Mouse (Mus musculus): ENCODE measurements at regions not wholly inside any gene's neighbourhood (a gene's known extent, or its start where the extent isn't known, plus 50 kb on each side); places are given as distances from the start of the nearest gene placed in this dataset.

DNA sequence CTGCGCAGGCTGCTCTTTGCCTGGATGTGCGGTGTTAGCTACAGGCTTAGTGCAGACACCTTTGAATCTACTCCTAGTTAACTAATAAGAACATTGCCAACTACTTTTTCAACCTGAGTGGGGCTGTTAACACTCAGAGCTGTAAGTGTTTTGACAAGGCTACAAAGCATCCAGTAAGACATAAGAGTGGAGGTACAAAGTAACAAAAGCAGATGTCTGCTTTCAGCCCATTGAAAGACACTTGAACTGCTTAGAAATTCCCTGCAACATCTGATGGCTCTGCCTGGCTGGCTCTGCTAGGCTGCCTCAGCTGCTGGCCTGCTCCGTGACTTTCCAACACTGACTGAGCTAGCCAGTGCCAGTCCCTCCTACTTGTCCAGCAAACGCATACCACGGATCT is 117.8 kb upstream of the Tbx18 start:
- TF ChIP-seq TAL1 (IDR thresholded peaks at IDR 0.05; ENCODE audit: low read length): no peak
- TF ChIP-seq POLR2AphosphoS2 (IDR thresholded peaks at IDR 0.05; ENCODE audit: low read length): no peak
- no peak for TF ChIP-seq POLR2AphosphoS5 (IDR thresholded peaks at IDR 0.05; ENCODE audit: borderline replicate concordance, low read depth, low read length)
- TF ChIP-seq NRF1 (IDR thresholded peaks at IDR 0.05; ENCODE audit: insufficient read depth, low read depth, low read length, poor library complexity, severe bottlenecking): no peak
- TF ChIP-seq MEF2A (IDR thresholded peaks at IDR 0.05; ENCODE audit: extremely low read depth, insufficient replicate concordance, low read depth, low read length, poor library complexity, severe bottlenecking): no peak
- TF ChIP-seq RCOR1 (IDR thresholded peaks at IDR 0.05; ENCODE audit: low read depth, low read length): no peak
- TF ChIP-seq CTCF (IDR thresholded peaks at IDR 0.05 in 2 of 3, conservative IDR thresholded peaks at IDR 0.05 in 1 of 3; ENCODE audit: control insufficient read depth in 1 of 3, insufficient read depth in 1 of 3, low read depth in 2 of 3, low read length in 3 of 3, poor library complexity in 1 of 3, severe bottlenecking in 1 of 3): no peak
- no peak for TF ChIP-seq POLR2A (IDR thresholded peaks at IDR 0.05; ENCODE audit: control insufficient read depth in 1 of 2, insufficient read depth in 1 of 2, low read depth in 1 of 2, low read length in 2 of 2, poor library complexity in 1 of 2)
- no peak for TF ChIP-seq USF2 (IDR thresholded peaks at IDR 0.05; ENCODE audit: borderline replicate concordance in 1 of 2, insufficient read depth in 1 of 2, low read depth in 1 of 2, low read length in 2 of 2)
- no peak for TF ChIP-seq EP300 (IDR thresholded peaks at IDR 0.05; ENCODE audit: low read depth in 1 of 2, low read length in 2 of 2)
- no peak for TF ChIP-seq HCFC1 (IDR thresholded peaks at IDR 0.05; ENCODE audit: low read depth, low read length)
- TF ChIP-seq E2F4 (IDR thresholded peaks at IDR 0.05; ENCODE audit: borderline replicate concordance, low read depth, low read length): no peak
- TF ChIP-seq ZMIZ1 (IDR thresholded peaks at IDR 0.05; ENCODE audit: low read depth, low read length): no peak
- no peak for TF ChIP-seq CHD2 (IDR thresholded peaks at IDR 0.05; ENCODE audit: low read length)
